Mouse (Mus musculus) brain, embryonic 14.5 days (tissue): Measurements from ENCODE around the gene Kmt2c. TPM values are rescaled to one million over a fixed set of nuclear protein-coding genes. Genes with fewer than 3 reads are reported as not detected.

ENCODE experiments used
- DNase-seq: peaks from one replicate; pipeline ENCODE4 v3.0.0-alpha.2; 2011; ENCODE audit warnings: low read depth
- CTCF ChIP-seq: fragments of 200-500 bp; IDR thresholded peaks from 2 replicates; pipeline ENCODE4 v1.5.1; 2012; ENCODE audit warnings: inconsistent platforms, mild to moderate bottlenecking, moderate library complexity, borderline replicate concordance; ENCODE audit not compliant: insufficient read depth, insufficient read length; ENCODE audit errors: extremely low read depth
- POLR2A ChIP-seq: fragments of 200-500 bp; IDR thresholded peaks from 2 replicates; pipeline ENCODE4 v1.6.1; 2012; ENCODE audit warnings: mild to moderate bottlenecking, inconsistent platforms, borderline replicate concordance; ENCODE audit not compliant: poor library complexity, insufficient read depth, insufficient read length, severe bottlenecking; ENCODE audit errors: extremely low read depth
- polyA plus RNA-seq: library from polyadenylated mRNA; depleted of rRNA; stranded (reverse); fragments of >200 nt; gene quantifications from 2 replicates; pipeline ENCODE4 v1.2.3, GENCODE M21; 2012

Gene Kmt2c
- polyA plus RNA-seq, 1 experiment: 52.3 TPM

DNA sequence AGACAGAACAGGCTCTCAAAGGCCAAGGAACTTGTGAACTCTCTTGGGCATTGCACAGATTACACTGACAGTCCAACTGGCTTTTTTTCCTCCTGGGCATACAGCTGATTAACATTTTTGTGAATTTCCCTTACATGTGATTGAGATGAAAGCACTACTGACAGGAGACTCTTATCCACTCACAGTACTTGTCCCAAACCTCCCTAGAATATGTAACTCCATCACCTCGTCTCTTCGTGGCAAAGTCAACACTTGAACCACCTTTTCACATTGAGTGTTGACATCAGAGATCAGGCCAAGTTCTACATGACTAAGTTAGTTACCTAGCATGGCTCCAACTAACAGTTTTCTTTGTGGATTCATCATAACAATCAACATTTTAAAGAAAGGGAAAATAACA, 45.9 kb downstream of the Kmt2c start:
- no peak for DNase-seq
- TF ChIP-seq POLR2A (no peak), CTCF (no peak)

DNA sequence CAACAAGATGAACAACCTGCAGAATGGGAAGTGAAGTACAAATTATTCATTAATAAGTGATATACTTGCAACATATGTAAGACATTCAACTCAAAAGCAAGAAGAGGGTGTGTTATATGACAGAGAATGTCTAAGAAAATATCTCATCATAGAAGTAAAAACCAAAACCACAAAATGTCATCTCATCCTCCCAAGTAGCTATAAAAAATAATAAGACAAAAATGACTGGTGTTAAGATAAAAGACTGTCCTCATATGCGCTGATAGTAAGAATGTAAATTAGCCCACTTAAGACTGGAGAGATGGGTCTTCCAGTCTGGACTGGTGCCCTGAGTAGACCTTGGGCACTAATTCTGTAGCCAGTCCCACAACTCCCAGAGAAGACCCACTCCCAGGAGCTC, 61.1 kb downstream of the Kmt2c start:
- no peak for TF ChIP-seq POLR2A
- TF ChIP-seq CTCF: no peak
- no peak for DNase-seq

DNA sequence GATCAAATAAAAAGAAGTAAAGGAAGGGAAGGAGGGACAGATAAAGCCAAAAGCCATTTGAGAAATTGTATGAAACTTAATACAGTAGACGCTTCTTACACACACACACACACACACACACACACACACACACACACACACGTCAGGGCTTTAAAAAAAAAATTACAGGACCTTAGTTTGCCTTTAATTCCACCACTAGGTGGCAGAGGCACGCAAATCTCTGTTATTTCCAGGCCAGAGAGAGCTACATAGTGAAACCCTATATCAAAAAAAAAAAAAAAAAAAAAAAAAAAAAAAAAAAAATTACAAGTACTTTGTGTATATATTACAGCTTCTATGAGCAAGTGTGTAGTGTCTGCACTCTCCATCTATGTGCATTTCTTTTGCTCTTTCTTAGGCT, 62.5 kb downstream of the Kmt2c start:
- peak; percentile 47; the same call in 1 of the 2 replicates for TF ChIP-seq CTCF
- TF ChIP-seq POLR2A: no peak
- DNase-seq: peak; percentile 80

DNA sequence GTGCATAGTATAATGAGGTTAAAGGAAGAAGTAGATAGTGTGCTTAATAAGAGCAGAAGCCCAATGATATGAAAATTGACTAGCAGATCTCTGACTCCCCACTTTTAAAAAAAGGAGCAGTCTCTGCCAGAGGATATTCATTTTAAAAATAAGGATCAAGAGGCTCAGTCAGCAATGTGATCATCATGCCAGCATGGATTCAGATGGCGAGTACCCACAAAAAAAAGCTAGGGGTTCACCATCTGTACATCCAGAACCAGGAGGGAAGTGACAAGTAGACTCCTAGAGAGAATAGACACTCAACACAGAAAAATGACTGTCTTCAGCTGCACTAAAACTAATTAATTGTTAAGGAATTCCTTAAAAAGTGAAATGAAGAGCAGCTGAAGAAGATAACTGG, 76.0 kb downstream of the Kmt2c start:
- TF ChIP-seq CTCF: no peak
- no peak for TF ChIP-seq POLR2A

GRCm38 (mm10) chr5:25420601-25421000, 78.0 kb downstream of the Kmt2c start:
- DNase-seq: peak; percentile 76
- TF ChIP-seq CTCF (peak; percentile 29; the same call in 1 of the 2 replicates), POLR2A (no peak)

More for the DNA sequence above, 76.0 kb downstream of the Kmt2c start:
- DNase-seq: no peak

DNA sequence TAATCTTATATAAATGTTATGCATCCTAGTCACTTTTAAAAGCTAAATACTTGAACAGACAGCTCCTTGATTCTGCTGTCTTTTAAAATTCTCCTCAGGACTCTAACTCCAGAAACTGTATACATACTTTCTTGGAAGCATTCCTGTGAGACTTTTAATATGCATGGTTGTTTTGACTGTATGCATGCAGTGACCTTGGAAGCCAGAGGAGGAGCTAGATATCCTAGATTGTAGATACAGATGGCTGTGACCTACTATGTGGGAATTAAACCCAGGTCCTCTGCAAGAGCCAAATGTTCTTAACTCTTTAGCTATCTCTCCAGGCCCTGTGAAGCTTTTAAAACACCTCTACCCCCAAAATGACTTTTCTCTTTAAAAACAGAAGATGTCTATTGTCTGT, 83.2 kb downstream of the Kmt2c start:
- no peak for DNase-seq
- TF ChIP-seq CTCF (no peak), POLR2A (no peak)

DNA sequence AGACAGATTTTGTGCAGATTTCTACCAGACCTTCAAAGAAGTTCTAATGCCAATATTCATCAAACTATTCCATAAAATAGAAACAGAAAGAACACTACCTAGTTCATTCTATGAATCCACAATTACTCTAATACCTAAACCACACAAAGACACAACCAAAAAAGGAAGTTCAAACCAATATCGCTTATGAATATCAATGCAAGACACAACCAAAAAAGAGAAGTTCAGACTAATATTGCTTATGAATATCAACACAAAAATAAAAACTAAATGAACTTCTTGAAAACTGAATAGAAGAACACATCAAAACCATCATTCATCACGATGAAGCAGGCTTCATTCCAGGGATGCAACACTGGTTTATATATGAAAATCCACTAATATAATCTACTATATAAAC, 101.9 kb downstream of the Kmt2c start:
- TF ChIP-seq POLR2A: no peak
- no peak for TF ChIP-seq CTCF
- DNase-seq: no peak

DNA sequence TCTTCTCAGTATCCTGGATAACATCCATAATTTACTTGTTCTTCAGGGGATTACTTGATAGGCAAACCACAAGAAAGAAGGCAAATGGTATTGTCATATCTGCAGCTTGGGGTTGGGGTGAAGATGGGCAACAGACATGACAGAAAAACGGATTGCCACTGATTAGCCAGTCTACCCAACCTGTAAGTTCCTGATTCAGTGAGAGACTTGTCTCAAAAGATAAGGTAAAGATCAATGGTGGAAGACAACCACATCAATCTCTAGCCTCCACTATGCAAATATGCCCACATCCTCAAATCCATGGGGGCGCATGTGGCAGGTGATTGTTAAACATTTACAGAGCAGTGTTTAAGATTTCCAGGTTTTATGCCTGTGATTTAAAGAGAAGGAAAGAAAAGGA, 105.9 kb downstream of the Kmt2c start:
- DNase-seq: no peak
- TF ChIP-seq POLR2A: no peak
- no peak for TF ChIP-seq CTCF

GRCm38 (mm10) chr5:25383581-25383980, 115.0 kb downstream of the Kmt2c start:
- no peak for TF ChIP-seq CTCF
- TF ChIP-seq POLR2A: no peak
- peak; percentile 35 for DNase-seq

DNA sequence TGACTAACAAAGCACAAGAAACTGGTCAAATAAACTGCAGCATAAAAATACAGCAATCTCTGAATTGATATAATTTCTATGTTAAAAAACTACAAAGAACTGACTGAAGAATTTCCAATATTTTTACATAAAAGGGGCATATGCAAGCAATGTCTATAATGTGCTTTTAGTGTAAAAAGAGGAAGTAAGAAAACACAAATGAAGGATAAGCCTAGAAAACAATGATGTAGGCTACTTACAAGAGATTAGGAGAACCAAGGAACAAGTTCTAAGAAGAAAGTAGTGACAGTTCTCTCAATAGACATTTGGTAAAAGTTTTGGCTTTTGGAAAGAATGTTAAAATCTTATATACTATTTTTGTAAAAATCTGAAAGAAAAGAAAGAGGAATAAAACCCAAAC, 119.4 kb downstream of the Kmt2c start:
- no peak for DNase-seq
- TF ChIP-seq CTCF (no peak), POLR2A (no peak)

- DNase-seq: no peak
- TF ChIP-seq POLR2A (no peak), CTCF (no peak)
These were observed 130.2 kb downstream of the Kmt2c start for GRCm38 (mm10) chr5:25368420-25368819.

DNA sequence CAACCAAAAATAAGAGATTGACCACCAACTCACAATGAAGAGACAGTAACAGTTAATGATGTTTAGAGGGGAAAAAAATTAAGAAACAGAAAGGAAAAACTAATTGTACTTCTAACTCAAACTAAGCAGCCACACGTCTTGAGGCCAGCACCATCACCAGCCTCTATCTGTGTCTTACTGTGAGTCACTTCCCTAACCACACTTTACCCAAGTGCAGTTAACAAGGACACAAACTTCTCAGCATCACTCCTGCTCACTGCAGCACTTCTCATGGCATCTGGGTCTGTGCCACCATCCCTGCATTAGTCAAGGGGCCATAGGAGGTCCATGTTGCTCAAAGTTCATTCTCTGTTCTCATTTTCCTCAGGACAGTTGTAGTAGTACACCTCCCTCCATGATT, 131.5 kb downstream of the Kmt2c start:
- TF ChIP-seq POLR2A (no peak), CTCF (no peak)
- no peak for DNase-seq

GRCm38 (mm10) chr5:25353509-25353908, 145.1 kb downstream of the Kmt2c start:
- no peak for TF ChIP-seq CTCF
- no peak for TF ChIP-seq POLR2A
- no peak for DNase-seq

- no peak for DNase-seq
- no peak for TF ChIP-seq POLR2A
- TF ChIP-seq CTCF: no peak
These were observed 167.3 kb downstream of the Kmt2c start for GRCm38 (mm10) chr5:25331322-25331721.
